Mouse (Mus musculus): ENCODE data around the gene Ces4a.
"Not testable (repeated sequence)": the region's sequence is repeated elsewhere in the genome, so short reads cannot be mapped to it uniquely, and the experiment has no call there.

Ces4a gene

GRCm38 (mm10) chr8:105170041-105170380, 38.4 kb downstream of the Ces4a start:
- no peak for DNase-seq (ENCODE audit: low spot score)

GRCm38 (mm10) chr8:105170381-105171115, 38.9 kb downstream of the Ces4a start, which contains the start of gene Cbfb:
Gene Cbfb, plus strand, starts transcription at chr8:105170674.
- DNase-seq (ENCODE audit: low spot score), result peak; percentile 79

DNA sequence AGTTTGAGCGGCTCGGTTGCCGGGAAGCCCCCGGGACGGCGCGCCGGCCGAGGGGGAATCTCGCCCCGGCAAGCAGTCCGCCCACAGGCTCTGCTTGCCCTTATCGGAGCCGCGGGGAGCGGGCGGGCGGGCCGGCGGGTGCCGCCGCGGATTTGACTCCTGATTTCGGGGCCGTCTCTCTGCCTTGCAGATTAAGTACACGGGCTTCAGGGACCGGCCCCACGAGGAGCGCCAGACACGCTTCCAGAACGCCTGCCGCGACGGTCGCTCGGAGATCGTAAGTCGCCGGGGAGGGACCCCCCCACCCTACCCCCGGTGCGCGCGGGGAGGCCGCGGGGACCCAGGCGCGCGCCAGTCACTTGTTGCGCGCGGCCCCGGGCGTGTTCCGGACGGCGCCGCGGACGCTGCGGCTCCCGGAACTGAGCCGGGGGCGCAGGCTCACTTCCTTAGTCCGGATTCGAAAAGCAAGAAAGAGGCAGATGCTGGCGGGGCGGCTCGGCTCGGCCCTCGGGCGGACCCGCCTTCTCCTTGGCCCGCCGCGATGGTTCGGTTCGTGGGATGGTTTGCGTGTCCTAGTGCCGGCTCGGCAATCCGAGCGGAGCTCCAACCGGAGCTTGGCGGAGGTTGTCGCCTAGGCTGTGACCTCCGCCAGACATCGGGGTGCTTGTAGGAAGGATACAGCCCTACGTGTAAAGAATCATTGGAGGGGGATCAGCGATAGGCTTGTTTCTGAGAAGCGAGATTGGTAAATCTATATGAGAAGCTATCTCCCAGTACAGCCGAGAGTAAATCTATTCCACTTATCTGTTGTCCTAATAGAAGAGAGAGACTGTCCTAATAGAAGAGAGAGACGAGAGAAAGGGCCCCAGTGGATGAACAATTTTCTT, 39.8 kb downstream of the Ces4a start:
- DNase-seq (ENCODE audit: low spot score), result no peak

DNA sequence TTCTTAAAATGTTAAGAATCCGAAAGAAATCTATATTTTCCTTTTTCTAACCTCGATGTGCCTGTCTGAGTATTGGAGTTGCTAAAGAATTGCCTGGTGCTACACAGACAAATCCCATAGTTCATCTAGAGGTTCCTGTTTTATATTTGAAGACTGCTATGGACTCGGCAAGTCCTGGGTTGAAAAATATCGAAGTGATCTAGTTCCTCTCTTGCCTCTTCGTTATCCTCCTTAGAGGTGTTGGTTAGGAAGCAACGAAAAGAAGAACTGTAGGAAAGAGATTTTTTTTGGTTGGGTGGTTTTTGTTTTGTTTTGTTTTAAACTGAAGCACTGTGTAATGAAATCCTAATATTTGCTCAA, 40.4 kb downstream of the Ces4a start:
- no peak for DNase-seq (ENCODE audit: low spot score)

DNA sequence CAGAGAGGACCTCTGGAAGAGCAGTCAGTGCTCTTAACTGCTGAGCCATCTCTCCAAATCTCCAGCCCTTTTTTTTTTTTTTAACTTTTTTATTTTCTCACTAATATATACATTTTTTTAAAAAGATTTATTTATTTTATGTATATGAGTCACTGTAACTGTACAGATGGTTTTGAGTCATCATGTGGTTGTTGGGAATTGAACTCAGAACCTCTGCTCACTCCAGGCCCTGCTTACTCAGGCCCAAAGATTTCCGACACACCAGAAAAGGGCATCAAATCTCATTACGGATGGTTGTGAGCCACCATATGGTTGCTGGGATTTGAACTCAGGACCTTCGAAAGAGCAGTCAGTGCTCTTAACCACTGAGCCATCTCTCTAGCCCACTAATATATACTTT, 43.7 kb downstream of the Ces4a start:
- DNase-seq (ENCODE audit: low spot score), result not testable (repeated sequence)

GRCm38 (mm10) chr8:105178211-105178800, 46.7 kb downstream of the Ces4a start:
- DNase-seq (ENCODE audit: low spot score), result no peak

DNA sequence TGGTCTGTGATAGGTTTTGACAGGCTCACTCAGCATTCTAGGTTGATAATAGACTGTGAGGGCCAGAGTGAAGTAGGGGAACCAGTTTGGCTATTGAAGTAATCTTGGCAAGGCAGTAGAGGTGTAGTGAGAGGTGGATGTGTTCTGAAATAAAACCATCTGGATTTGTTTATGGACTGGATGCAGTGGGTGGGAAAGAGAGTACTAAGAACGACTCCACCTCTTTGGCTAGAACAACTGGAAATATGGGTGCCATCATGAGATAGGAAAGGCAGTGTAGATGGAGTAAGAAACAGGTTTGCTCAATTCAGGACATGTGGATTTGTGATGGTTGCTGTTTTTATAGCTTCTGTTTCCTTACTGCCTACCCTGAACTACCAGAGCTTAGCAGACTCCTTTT, 50.6 kb downstream of the Ces4a start:
- DNase-seq (ENCODE audit: low spot score), result no peak

DNA sequence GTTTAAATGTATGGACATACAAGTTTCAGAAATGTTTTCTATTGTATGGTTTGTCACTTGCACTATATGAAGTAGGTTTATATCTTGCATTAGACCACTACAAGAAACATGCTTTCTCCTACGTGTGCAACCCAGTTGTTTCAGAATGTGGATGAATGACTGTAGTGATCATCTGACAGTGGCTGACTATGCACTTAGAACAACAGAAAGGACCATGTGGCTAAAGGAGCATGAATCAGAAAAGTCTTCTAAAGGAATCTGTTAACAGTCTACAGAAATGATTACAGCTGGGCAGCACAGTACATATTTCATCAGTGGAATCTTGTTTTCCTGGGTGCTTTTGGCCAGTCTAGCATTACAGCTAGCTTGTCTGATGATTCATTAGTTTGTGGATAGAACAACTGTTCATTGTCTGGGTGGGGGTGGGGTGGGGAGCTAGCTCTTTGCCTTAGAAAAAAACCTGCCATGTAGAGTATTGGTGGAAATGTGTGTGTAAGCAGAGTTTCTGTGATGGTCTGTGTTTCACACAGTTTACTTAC, 54.9 kb downstream of the Ces4a start:
- no peak for DNase-seq (ENCODE audit: low spot score)

GRCm38 (mm10) chr8:105192182-105192581, 60.6 kb downstream of the Ces4a start:
- DNase-seq (ENCODE audit: low spot score), result no peak
